Mouse (Mus musculus) spleen, postnatal 36 days (tissue): Measurements from ENCODE around the gene Afg3l1.
A peak's percentile ranks its signal among the peaks of the same experiment; 100 is the strongest.
"Not testable (repeated sequence)": the region's sequence is repeated elsewhere in the genome, so short reads cannot be mapped to it uniquely, and the experiment has no call there.

ENCODE experiments used
- DNase-seq, 2 experiments: peaks; one replicate each; pipeline ENCODE4 v3.0.0; 2022; ENCODE audit warnings: low spot score in 2 of 2, mixed read lengths in 1 of 2

Afg3l1 gene

DNA sequence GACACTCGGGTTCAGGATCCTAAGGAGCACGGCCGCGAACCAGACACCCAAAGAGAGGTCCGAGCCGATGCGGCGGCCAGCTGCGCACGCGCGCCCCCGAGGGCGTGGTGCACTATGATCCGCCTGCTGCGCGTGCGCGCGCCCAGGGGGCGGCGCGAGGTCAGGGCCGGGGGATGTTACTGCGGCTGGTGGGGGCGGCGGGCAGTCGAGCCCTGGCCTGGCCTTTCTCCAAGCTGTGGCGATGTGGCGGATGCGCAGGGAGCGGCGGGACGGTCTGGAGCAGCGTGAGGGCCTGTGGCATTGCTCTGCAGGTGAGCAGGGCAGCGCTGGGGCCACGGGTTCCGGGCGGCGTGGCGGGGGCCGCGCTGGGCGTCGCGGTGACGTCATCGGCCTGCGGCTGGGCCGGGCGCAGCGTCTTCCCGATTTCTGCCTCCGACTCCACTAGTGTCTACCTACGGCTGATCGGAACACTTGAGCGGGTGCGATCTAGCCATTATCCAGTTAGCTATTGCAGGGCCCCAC lies at the start of gene Afg3l1:
Gene Afg3l1 (plus strand): TSS at position 167 of the 522 bp plus-strand sequence.
- peak; percentile 90 to 94 for DNase-seq

GRCm38 (mm10) chr8:123428343-123428893 lies 49.3 kb upstream of the Afg3l1 start:
- DNase-seq = no peak

- no peak for DNase-seq
These were observed 48.6 kb upstream of the Afg3l1 start for GRCm38 (mm10) chr8:123428939-123429721.

- DNase-seq = not testable (repeated sequence)
These were observed 48.0 kb upstream of the Afg3l1 start for GRCm38 (mm10) chr8:123429722-123430013.

- DNase-seq = not testable (repeated sequence)
These were observed 46.8 kb upstream of the Afg3l1 start for GRCm38 (mm10) chr8:123430936-123431335.

- DNase-seq = no peak
These were observed 45.9 kb upstream of the Afg3l1 start for GRCm38 (mm10) chr8:123431616-123432365.

- no peak for DNase-seq
These were observed 45.3 kb upstream of the Afg3l1 start for GRCm38 (mm10) chr8:123432381-123432780.

- DNase-seq = not testable (repeated sequence)
These were observed 44.3 kb upstream of the Afg3l1 start for GRCm38 (mm10) chr8:123433241-123433974.

DNA sequence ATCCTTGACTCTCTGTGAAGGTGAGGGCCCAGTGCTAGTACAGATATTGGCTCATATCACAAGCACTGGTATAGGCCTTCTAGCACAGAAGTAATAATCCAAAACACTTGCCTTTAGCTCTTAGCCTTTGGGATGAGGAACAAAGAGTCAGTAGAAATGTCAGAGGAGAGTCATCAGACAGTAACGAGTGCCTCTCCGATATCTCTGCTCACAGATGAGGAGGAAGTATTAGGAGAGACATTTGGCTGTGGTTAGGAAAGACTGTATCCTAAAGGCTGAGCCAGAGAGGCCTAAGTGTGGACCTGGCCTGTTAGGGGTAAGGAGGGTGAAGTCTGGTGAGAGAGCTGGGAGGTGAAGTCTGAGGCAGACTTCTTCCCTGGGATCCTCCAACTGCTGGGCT lies 35.9 kb upstream of the Afg3l1 start:
- DNase-seq = no peak

- no peak for DNase-seq
These were observed 35.4 kb upstream of the Afg3l1 start for GRCm38 (mm10) chr8:123442351-123442750.

- peak; percentile 86 to 87 for DNase-seq
These were observed 34.7 kb upstream of the Afg3l1 start for GRCm38 (mm10) chr8:123442871-123443575.

GRCm38 (mm10) chr8:123443576-123443921 lies 34.2 kb upstream of the Afg3l1 start:
- no peak for DNase-seq

- no peak for DNase-seq
These were observed 33.6 kb upstream of the Afg3l1 start for GRCm38 (mm10) chr8:123444131-123444530.

- no peak for DNase-seq
These were observed 31.7 kb upstream of the Afg3l1 start for GRCm38 (mm10) chr8:123445981-123446380.

DNA sequence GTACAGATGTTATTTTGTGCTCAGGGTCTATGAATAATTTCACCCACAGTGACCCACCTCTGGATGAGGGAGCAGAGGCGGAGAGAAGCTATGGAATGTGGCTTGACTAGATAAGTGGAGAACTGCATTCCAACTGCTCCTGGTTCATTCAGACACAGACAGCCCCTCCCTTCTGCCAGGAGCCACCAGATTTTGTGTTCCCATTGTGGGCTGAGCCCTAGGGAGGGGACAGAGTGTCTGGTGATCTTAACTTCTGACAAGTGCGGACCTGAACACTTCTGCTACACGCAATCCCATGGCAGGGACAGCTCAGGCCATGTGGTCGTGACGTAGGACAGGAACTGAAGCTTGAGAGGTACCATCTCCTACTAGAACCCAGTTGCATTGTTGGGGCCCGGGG lies 30.9 kb upstream of the Afg3l1 start:
- DNase-seq = no peak

GRCm38 (mm10) chr8:123450783-123451182 lies 26.9 kb upstream of the Afg3l1 start:
- no peak for DNase-seq

DNA sequence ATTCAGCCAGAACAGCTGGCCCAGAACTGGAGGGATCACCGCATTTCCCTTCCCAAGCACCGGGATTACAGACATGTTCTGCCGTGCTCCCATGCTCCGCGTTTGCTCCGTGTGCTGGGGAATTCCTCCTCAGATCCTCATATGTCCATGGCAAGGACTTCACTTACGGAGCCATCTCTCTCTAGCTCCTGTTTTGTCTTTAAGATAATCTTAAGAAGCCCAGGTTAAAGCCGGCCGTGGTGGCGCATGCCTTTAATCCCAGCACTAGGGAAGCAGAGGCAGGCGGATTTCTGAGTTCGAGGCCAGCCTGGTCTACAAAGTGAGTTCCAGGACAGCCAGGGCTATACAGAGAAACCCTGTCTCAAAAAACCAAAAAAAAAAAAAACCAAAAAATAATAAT lies 26.0 kb upstream of the Afg3l1 start:
- DNase-seq = not testable (repeated sequence)

DNA sequence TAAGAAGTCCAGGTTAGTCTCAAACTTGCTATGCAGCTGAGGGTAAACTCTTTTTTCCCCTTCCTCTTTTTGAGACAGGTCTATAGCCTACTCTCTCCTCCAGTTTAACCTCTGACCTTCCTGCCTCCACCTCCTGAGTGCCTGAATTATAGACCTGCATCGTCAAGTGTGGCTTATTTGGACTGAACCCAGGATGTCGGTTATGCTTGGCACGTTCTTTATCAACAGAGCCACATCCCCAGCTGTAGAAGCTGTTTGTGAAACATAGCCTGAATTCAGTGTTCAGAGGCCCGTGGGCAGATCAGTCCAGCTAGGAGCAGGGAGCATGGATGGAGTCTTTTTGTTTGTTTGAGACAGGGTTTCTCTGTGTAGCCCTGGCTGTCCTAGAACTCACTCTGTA lies 25.6 kb upstream of the Afg3l1 start:
- DNase-seq = no peak

GRCm38 (mm10) chr8:123453291-123453690 lies 24.4 kb upstream of the Afg3l1 start:
- no peak for DNase-seq

DNA sequence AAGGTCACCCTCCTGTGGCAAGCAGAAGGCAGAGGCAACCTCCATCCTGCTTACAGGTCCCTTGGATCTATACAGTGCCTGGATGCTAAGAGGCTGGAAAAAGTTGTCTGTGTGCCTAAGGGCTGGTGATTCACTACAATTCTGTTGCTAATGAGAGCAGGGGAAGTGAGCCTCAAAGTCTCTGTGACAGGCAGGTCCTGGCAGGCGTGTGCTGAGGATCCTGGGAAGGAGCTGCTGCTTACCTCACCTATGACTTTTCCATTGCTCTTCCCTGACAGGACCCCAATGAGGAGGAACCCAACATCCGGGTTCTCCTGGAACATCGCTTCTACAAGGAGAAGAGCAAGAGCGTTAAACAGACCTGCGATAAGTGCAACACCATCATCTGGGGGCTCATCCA lies 23.8 kb upstream of the Afg3l1 start:
- DNase-seq = no peak

- DNase-seq = no peak
These were observed 23.1 kb upstream of the Afg3l1 start for GRCm38 (mm10) chr8:123454559-123454958.
